Mouse (Mus musculus) small intestine, adult 2 months (tissue): ENCODE data around the gene Ccl26.

Source experiments
- CTCF ChIP-seq: fragments of 200-500 bp; IDR thresholded peaks from 2 replicates; pipeline ENCODE4 v1.5.1; 2012; ENCODE audit warnings: low read depth, mild to moderate bottlenecking, control low read depth, inconsistent platforms, low read length, moderate library complexity, mixed read lengths; ENCODE audit not compliant: insufficient replicate concordance, insufficient read length; ENCODE audit errors: extremely low read depth
- POLR2A ChIP-seq: fragments of 200-500 bp; IDR thresholded peaks from 2 replicates; pipeline ENCODE4 v1.6.1; 2012; ENCODE audit warnings: low read depth, mild to moderate bottlenecking, control low read depth, inconsistent platforms, low read length, moderate library complexity

DNA sequence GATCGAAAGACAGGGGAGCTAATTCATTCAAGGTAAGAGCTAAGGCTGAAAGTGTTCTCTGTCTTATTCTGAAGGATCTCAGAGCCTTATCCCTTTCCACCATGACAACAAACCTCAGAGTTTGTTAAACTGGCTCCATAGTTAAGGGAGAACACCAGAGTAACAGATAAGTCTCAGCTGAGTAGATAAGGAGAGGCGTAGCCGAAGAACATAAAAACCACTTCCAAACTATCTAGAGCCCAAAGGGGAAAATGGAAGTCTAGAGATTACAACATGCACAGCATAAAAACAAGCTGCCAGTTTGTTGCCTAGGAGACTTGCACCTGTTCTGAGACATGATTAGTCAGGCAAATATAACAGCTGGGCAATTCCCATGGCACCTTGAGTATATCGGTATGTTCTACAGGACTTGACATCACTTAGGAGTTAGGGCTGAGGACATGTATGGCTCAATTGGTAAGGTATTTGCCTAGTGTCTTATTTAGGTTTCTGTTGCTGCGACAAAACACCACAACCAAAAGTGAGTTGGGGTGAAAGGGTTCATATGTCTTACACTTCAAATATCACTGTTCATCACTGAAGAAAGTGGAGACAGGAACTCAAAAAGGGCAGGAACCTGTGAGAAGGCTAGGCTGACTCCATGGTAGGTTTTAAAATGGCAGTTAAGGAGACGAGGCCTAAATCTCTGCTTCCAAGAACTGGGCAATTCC lies 4.3 kb upstream of the Ccl26 start:
- TF ChIP-seq POLR2A (no peak), CTCF (no peak)
